Mouse (Mus musculus) hindbrain, embryonic 15.5 days (tissue): Measurements from ENCODE around the gene Mterf1b. TPM values are rescaled to one million over a fixed set of nuclear protein-coding genes. Genes with fewer than 3 reads are reported as not detected.
"Not testable (repeated sequence)": the region's sequence is repeated elsewhere in the genome, so short reads cannot be mapped to it uniquely, and the experiment has no call there.

Experiments
- ATAC-seq: fragments of 200-750 bp; cut with Nextera tagmentation; 2 replicates; pipeline ENCODE4 v1.8.0; 2017; ENCODE audit warnings: low read depth, moderate number of reproducible peaks, moderate TSS enrichment; ENCODE audit not compliant: low FRiP score
- H3K27ac ChIP-seq: fragments of 300-500 bp; sonication (generic); replicated peaks from 2 replicates; pipeline ENCODE4 v1.5.1; 2015; ENCODE audit warnings: mild to moderate bottlenecking, inconsistent platforms
- H3K27me3 ChIP-seq: fragments of 300-500 bp; sonication (generic); 2 replicates; pipeline ENCODE4 v1.6.1; 2015; ENCODE audit warnings: control low read depth, inconsistent platforms
- H3K36me3 ChIP-seq: fragments of 300-500 bp; sonication (generic); 2 replicates; pipeline ENCODE4 v1.6.1; 2015; ENCODE audit warnings: control low read depth, inconsistent platforms
- H3K4me1 ChIP-seq: fragments of 300-500 bp; sonication (generic); replicated peaks from 2 replicates; pipeline ENCODE4 v1.6.1; 2015; ENCODE audit warnings: control low read depth, inconsistent platforms
- H3K4me2 ChIP-seq: fragments of 300-500 bp; sonication (generic); 2 replicates; pipeline ENCODE4 v1.6.1; 2015; ENCODE audit warnings: moderate library complexity, mild to moderate bottlenecking, inconsistent platforms
- H3K4me3 ChIP-seq: fragments of 300-500 bp; sonication (generic); 2 replicates; pipeline ENCODE4 v1.5.1; 2015; ENCODE audit warnings: mild to moderate bottlenecking, inconsistent platforms
- H3K9ac ChIP-seq: fragments of 300-500 bp; sonication (generic); 2 replicates; pipeline ENCODE4 v1.6.1; 2015; ENCODE audit warnings: inconsistent platforms
- H3K9me3 ChIP-seq: fragments of 300-500 bp; sonication (generic); 2 replicates; pipeline ENCODE4 v1.6.1; 2016; ENCODE audit warnings: control low read depth, inconsistent platforms
- whole genome bisulfite sequencing: fragments of 180-500 bp; shearing (Covaris S2); methylation state at CpG from one replicate; pipeline ENCODE4 v1.1.7; 2015; 5-methylcytosine and 5-hydroxymethylcytosine counted together
- polyA plus RNA-seq: library from polyadenylated mRNA; unstranded; fragments of >200 nt; fragmentation: Nextera tagmentation; extraction: Ambion mirVana; gene quantifications from 2 replicates; pipeline ENCODE4 v1.2.1, GENCODE M21; 2015

Mterf1b gene
- polyA plus RNA-seq, 1 experiment from 2014 or later: 1.9 TPM

GRCm38 (mm10) chr5:4194166-4194565, 2.0 kb downstream of the Mterf1b start:
- ATAC-seq: no peak
- Histone ChIP-seq H3K4me2 (no peak overlapping the region), H3K27me3 (no peaks in the 10 kb centered on the region), H3K27ac (no peak overlapping the region), H3K36me3 (no peaks in the 10 kb centered on the region), H3K4me1 (peaks cover 10% of the 10 kb centered on the region; the same call in 1 of the 2 replicates), H3K9ac (no peak overlapping the region), H3K4me3 (no peak overlapping the region), H3K9me3 (0 out of 2 replicates have a peak, but pooled peaks cover 4% of the 10 kb centered on the region)
- WGBS: 79% methylated on average over 1 of the region's 1 CpGs

GRCm38 (mm10) chr5:4195086-4195485, 2.9 kb downstream of the Mterf1b start:
- ATAC-seq: no peak

GRCm38 (mm10) chr5:4201368-4201767, 9.2 kb downstream of the Mterf1b start:
- no peak for ATAC-seq
- Histone ChIP-seq H3K4me2 (no peak overlapping the region), H3K9ac (no peak overlapping the region), H3K27ac (no peak overlapping the region), H3K36me3 (no peaks in the 10 kb centered on the region), H3K9me3 (no peaks in the 10 kb centered on the region), H3K4me3 (no peak overlapping the region), H3K27me3 (no peaks in the 10 kb centered on the region), H3K4me1 (no peaks in the 10 kb centered on the region)

More at GRCm38 (mm10) chr5:4195086-4195485, 2.9 kb downstream of the Mterf1b start:
- Histone ChIP-seq H3K36me3 (no peaks in the 10 kb centered on the region), H3K27ac (no peak overlapping the region), H3K9me3 (0 out of 2 replicates have a peak, but pooled peaks cover 4% of the 10 kb centered on the region), H3K9ac (no peak overlapping the region), H3K4me3 (no peak overlapping the region), H3K4me1 (peaks cover 10% of the 10 kb centered on the region; the same call in 1 of the 2 replicates), H3K4me2 (no peak overlapping the region), H3K27me3 (no peaks in the 10 kb centered on the region)
- WGBS: 24% methylated on average over 1 of the region's 1 CpGs

- not testable (repeated sequence) for H3K9ac ChIP-seq, H3K4me3 ChIP-seq, H3K4me1 ChIP-seq, H3K27ac ChIP-seq, ATAC-seq, H3K4me2 ChIP-seq, H3K36me3 ChIP-seq, H3K27me3 ChIP-seq, H3K9me3 ChIP-seq
- 96% methylated on average over 19 of the region's 19 CpGs for WGBS
Observed at GRCm38 (mm10) chr5:4202276-4202810, 10.2 kb downstream of the Mterf1b start.

GRCm38 (mm10) chr5:4210082-4210481, 17.9 kb downstream of the Mterf1b start:
- not testable (repeated sequence) for H3K4me2 ChIP-seq, ATAC-seq, H3K9me3 ChIP-seq, H3K36me3 ChIP-seq, H3K27me3 ChIP-seq, H3K27ac ChIP-seq, H3K4me3 ChIP-seq, H3K9ac ChIP-seq, H3K4me1 ChIP-seq
- 97% methylated on average over 3 of the region's 3 CpGs for WGBS

- Histone ChIP-seq H3K4me2 (no peak overlapping the region), H3K9ac (no peak overlapping the region), H3K36me3 (no peaks in the 10 kb centered on the region), H3K27me3 (no peaks in the 10 kb centered on the region), H3K4me1 (no peaks in the 10 kb centered on the region), H3K4me3 (no peak overlapping the region), H3K9me3 (no peaks in the 10 kb centered on the region), H3K27ac (no peak overlapping the region)
- no peak for ATAC-seq
- WGBS: 70% methylated on average over 3 of the region's 3 CpGs
Observed at GRCm38 (mm10) chr5:4221309-4221708, 29.1 kb downstream of the Mterf1b start.

- Histone ChIP-seq H3K36me3 (no peaks in the 10 kb centered on the region), H3K9me3 (no peaks in the 10 kb centered on the region), H3K4me1 (no peaks in the 10 kb centered on the region), H3K27ac (no peak overlapping the region), H3K9ac (no peak overlapping the region), H3K4me2 (no peak overlapping the region), H3K4me3 (no peak overlapping the region), H3K27me3 (no peaks in the 10 kb centered on the region)
- 86% methylated on average over 6 of the region's 6 CpGs for WGBS
- ATAC-seq: no peak
Observed at GRCm38 (mm10) chr5:4221981-4222623, 29.9 kb downstream of the Mterf1b start.

- Histone ChIP-seq H3K4me1 (no peaks in the 10 kb centered on the region), H3K4me3 (no peak overlapping the region), H3K36me3 (no peaks in the 10 kb centered on the region), H3K9me3 (no peaks in the 10 kb centered on the region), H3K27me3 (no peaks in the 10 kb centered on the region), H3K27ac (no peak overlapping the region), H3K9ac (no peak overlapping the region), H3K4me2 (no peak overlapping the region)
- no peak for ATAC-seq
- WGBS: 71% methylated on average over 2 of the region's 2 CpGs
Observed at GRCm38 (mm10) chr5:4232163-4232562, 40.0 kb downstream of the Mterf1b start.

GRCm38 (mm10) chr5:4234505-4234904, 42.3 kb downstream of the Mterf1b start:
- Histone ChIP-seq H3K9ac (no peak overlapping the region), H3K4me2 (no peak overlapping the region), H3K27me3 (no peaks in the 10 kb centered on the region), H3K4me3 (no peak overlapping the region), H3K4me1 (no peaks in the 10 kb centered on the region), H3K27ac (no peak overlapping the region), H3K36me3 (no peaks in the 10 kb centered on the region), H3K9me3 (no peaks in the 10 kb centered on the region)
- no peak for ATAC-seq
- 77% methylated on average over 2 of the region's 2 CpGs for WGBS

GRCm38 (mm10) chr5:4240120-4240519, 48.0 kb downstream of the Mterf1b start:
- no peak overlapping the region for H3K4me3 ChIP-seq
- H3K27ac ChIP-seq: no peak overlapping the region
- no peak overlapping the region for H3K9ac ChIP-seq
- no peaks in the 10 kb centered on the region for H3K9me3 ChIP-seq
- no peak overlapping the region for H3K4me2 ChIP-seq
- H3K4me1 ChIP-seq: no peaks in the 10 kb centered on the region
- no peak for ATAC-seq
- H3K36me3 ChIP-seq: no peaks in the 10 kb centered on the region
- no peaks in the 10 kb centered on the region for H3K27me3 ChIP-seq
- WGBS: 41% methylated on average over 2 of the region's 2 CpGs

- WGBS: 85% methylated on average over 3 of the region's 3 CpGs
- Histone ChIP-seq H3K4me1 (no peaks in the 10 kb centered on the region), H3K27ac (no peak overlapping the region), H3K36me3 (no peaks in the 10 kb centered on the region), H3K4me3 (no peak overlapping the region), H3K9ac (no peak overlapping the region), H3K4me2 (no peak overlapping the region), H3K27me3 (no peaks in the 10 kb centered on the region), H3K9me3 (no peaks in the 10 kb centered on the region)
- ATAC-seq: no peak
Observed at GRCm38 (mm10) chr5:4245004-4245403, 52.8 kb downstream of the Mterf1b start.

- Histone ChIP-seq H3K9ac (no peak overlapping the region), H3K4me2 (no peak overlapping the region), H3K36me3 (no peaks in the 10 kb centered on the region), H3K4me3 (no peak overlapping the region), H3K4me1 (no peaks in the 10 kb centered on the region), H3K9me3 (no peaks in the 10 kb centered on the region), H3K27ac (no peak overlapping the region), H3K27me3 (no peaks in the 10 kb centered on the region)
- no peak for ATAC-seq
- 91% methylated on average over 2 of the region's 2 CpGs for WGBS
Observed at GRCm38 (mm10) chr5:4246095-4246494, 53.9 kb downstream of the Mterf1b start.
